Mouse (Mus musculus): ENCODE data around the gene Fkbp8.

Fkbp8 gene

GRCm38 (mm10) chr8:70558334-70558733 lies 30.8 kb downstream of the Fkbp8 start:
- DNase-seq (ENCODE audit: low read depth, low spot score) = no peak

DNA sequence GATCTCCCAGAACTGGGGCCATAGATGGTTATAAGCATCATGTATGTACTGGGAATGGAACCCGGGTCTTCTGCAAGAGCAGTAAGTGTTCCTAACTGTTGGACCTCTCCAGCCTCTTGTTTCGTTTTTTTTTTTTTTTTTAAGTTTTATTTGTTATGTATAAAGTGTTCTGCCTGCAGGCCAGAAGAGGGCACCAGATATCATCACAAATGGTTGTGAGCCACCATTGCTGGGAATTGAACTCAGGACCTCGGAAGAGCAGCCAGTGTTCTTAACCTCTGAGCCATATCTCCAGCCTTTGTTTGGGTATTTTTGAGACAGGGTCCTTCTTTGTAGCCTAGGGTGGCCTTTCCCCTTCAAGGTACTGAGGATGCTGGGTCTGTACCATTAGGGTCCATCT lies 31.5 kb downstream of the Fkbp8 start:
- no peak for DNase-seq (ENCODE audit: low read depth, low spot score)

DNA sequence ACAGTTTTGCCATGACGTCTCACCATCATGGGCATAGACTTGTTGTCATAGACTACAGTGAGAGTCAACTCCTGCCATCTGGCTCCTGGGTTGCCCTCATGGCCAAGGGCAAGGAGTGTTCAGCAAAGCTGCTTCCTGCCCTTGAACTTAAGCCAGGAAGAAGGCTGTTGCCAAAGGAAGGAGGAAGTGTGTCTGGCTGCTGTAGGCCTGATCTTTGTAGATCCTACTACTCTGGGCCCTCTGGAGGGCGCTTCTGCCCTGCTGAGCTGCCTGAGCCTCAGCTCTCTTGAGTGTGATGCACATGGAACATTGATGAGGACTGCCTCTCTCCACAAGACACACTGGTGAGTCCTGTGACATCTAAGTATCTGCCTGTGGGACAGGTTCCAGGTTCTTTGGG lies 32.6 kb downstream of the Fkbp8 start:
- no peak for DNase-seq (ENCODE audit: low read depth, low spot score)

DNA sequence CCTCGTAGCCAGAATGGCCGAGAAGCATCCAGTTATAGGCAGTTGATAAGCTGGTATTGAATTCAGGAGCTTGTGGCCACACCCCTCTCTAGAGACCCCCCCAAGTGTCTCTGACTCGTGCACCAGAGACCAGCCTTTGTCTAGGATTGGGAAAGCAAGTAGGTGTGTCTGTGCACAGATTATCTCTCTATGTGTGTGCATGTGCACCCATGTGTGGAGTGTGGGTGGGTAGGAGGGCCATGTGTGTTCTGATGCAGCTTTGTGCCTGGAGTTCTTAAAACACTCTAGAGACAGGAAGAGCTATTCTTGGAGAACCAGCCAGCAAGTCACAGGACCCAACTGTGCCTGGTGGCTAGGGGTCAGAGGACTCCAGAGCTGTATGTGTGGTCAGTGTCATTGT lies 33.0 kb downstream of the Fkbp8 start:
- DNase-seq (ENCODE audit: low read depth, low spot score) = no peak

- no peak for DNase-seq (ENCODE audit: low read depth, low spot score)
Observed at GRCm38 (mm10) chr8:70561357-70561756, 33.8 kb downstream of the Fkbp8 start.

DNA sequence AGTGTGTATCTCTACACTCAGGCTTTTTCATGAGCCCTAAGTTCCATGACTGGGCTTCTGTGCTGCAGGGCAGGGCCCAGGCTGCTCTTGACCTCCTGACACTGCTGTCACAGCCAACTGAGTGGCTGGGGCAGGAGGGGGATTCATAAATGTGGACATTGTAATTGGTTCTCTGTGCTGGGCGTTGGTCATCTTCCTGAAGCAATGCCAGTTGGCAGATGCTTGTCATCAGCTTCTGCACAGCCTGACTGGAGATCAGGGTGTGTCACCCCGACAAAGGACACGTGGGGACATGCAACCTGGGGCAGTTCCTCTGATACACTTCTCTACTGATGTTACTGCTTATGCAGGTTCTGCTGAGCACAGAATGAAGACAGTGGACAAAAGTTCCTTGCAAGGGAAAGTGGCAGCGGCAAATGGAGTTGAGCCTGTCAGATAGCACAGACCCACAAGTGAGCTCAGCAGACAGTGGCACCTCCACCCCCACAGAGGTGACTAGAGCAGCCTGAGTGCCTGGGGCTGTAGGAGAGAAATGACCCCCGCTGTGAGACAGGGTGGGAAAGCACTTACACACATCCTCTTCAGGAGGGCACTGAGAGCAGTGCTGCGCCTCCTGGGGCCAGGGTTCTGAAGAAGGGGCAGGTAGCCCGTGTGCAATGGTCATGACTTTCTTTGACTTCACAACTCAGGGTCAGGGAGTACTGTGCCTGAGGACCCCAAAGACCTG lies 34.4 kb downstream of the Fkbp8 start:
- no peak for DNase-seq (ENCODE audit: low read depth, low spot score)

DNA sequence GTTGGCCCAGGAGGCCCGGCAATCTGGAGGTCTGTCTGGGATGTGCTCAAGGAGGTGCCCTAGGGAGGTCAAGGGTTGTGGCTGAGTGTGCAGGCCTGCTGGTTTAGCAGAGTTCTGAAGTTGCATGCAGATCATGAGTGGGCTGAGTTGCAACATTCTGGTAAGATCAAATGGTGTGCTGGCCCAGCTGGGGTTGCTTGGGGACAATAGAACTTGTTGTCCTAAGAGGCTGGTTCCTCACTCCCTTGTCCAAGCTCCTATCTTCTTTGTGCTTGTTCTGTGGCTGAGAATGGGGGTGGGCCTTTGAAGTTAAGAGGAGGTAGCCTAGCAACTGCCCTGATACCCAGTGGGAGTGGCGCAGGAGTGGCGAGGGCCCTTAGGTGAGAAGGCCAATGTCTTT lies 35.3 kb downstream of the Fkbp8 start:
- no peak for DNase-seq (ENCODE audit: low read depth, low spot score)

- no peak for DNase-seq (ENCODE audit: low read depth, low spot score)
Observed at GRCm38 (mm10) chr8:70563763-70564387, 36.4 kb downstream of the Fkbp8 start.

- DNase-seq (ENCODE audit: low read depth, low spot score) = no peak
Observed at GRCm38 (mm10) chr8:70564696-70565235, 37.2 kb downstream of the Fkbp8 start.

GRCm38 (mm10) chr8:70565561-70565960 lies 38.0 kb downstream of the Fkbp8 start:
- no peak for DNase-seq (ENCODE audit: low read depth, low spot score)

- DNase-seq (ENCODE audit: low read depth, low spot score) = no peak
Observed at GRCm38 (mm10) chr8:70570360-70570759, 42.8 kb downstream of the Fkbp8 start.

DNA sequence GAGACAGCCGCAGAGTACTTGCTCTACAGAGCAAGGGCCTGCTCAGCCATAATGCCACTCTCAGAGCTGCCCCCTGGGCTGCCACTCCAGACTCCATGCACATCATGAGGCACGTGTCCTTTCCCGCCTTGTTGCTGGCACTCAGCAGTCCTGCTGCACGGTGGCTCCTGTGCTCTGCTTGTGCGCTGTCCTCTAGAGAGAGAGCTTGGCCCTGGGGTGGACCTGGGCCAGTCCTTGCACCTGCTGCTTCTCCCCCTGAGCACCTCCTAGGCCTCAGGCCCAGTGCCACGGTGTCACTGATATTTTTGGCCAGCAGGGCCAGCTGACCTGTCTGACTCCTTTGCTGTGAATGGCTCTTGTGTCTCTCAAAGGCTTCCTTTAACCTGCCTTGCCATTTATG lies 43.5 kb downstream of the Fkbp8 start:
- no peak for DNase-seq (ENCODE audit: low read depth, low spot score)

DNA sequence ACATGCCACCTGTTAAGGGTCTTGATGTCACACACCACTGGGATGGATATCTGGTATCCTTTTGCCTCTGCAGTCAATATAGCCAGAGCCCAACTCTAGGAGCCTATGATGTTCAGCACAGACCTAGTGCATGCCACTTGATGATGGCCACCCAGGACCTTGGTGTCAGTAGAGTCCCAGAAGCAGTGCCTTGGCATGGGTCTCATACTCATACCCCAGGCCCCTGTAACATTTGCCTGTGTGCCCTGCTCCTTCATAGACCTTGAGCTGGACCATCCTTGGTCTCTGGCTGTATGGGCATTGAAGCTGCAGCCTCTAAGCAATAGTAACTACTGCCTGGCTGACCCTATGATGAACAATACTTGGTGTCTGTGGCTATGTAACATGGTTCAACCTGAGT lies 46.8 kb downstream of the Fkbp8 start:
- no peak for DNase-seq (ENCODE audit: low read depth, low spot score)

GRCm38 (mm10) chr8:70574915-70575314 lies 47.4 kb downstream of the Fkbp8 start:
- no peak for DNase-seq (ENCODE audit: low read depth, low spot score)

DNA sequence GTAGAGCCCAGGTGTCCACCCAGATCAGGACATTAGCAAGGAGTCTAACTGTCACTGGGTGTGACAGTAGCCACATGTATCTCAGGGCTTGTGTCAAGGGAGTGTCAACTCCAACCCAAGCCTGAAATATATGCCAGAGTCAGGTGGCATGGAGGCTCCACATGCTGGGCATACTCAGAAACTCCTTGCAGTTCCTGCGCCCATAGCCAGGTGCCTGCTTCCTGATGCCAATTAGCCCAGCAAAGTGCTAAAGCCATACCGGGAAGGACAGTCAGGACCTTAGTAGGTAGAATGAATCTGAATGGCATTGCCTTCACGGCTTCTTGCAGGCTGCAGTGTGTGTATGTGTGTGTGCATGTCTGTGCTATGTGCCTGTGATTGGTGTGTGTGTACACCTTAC lies 49.7 kb downstream of the Fkbp8 start:
- no peak for DNase-seq (ENCODE audit: low read depth, low spot score)

DNA sequence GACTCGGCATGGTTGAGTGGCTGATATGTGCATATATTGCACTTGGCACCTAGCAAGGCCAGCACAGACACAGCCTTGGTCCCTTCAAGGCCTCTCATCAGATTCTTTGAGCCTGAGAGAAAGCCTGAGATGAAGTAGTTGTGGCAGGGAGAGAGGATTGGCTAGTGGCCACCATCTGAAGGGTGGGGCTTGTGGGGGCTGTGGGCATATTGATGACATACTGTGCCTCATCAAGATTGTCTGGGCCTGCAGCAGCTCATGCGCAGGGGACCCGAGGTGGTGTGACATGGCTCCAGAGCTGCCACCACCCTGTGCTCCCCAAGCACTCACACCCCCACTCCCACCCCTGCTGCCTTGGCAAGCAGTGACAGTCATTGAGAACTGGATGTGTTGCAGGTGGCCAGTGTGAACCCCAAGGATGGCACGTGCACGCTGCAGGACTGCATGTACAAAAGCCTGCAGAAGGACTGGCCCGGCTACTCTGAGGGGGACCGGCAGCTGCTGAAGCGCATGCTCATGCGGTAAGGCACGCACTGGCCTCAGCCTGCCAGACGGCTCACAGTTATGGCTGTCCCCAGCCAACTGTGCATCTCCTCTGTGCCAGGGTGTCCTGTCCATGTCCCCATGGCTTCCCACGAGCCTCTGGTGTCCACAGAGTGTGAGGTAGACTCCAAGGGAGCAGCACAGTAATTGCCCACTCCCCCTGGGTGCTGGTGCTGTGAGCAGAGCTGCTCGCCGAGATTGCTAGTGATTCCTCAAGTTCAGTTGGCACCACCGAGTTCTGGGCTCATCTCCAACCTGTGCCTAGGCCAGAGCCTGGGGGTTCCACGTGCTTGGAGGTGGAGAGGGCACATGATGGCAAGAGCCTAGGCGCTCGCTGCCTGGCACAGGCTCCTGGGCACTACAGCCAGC lies 56.2 kb downstream of the Fkbp8 start:
- DNase-seq (ENCODE audit: low read depth, low spot score) = no peak

- no peak for DNase-seq (ENCODE audit: low read depth, low spot score)
Observed at GRCm38 (mm10) chr8:70584606-70585257, 57.2 kb downstream of the Fkbp8 start.
